Mouse (Mus musculus): ENCODE measurements at regions not wholly inside any gene's neighbourhood (a gene's known extent, or its start where the extent isn't known, plus 50 kb on each side); places are given as distances from the start of the nearest gene placed in this dataset.

- intact Hi-C loops (cut with DNase I) = loop anchor here (10.0 kb wide), 1 partner anchor 123 kb away; no protein-coding TSS in a partner anchor
- TF ChIP-seq CTCF (IDR thresholded peaks at IDR 0.05) = no peak
- no peak for DNase-seq
- no peak overlapping the region for H3K27ac ChIP-seq
- no peak overlapping the region for H3K4me3 ChIP-seq
These were observed 51.6 kb upstream of the Fam180a start for GRCm38 (mm10) chr6:35377535-35377934.

GRCm38 (mm10) chr6:35376526-35376925, 50.6 kb upstream of the Fam180a start:
- Histone ChIP-seq H3K27ac (no peak overlapping the region), H3K4me3 (no peak overlapping the region)
- no peak for DNase-seq
- TF ChIP-seq CTCF (IDR thresholded peaks at IDR 0.05) = no peak
- intact Hi-C loops (cut with DNase I) = loop anchor here (10.0 kb wide), 1 partner anchor 122 kb away; no protein-coding TSS in a partner anchor
